Mouse (Mus musculus) stomach, embryonic 16.5 days (tissue): ENCODE data around the gene Ndnf. TPM values are rescaled to one million over a fixed set of nuclear protein-coding genes. Genes with fewer than 3 reads are reported as not detected.

Experiments
- ATAC-seq: fragments of 200-750 bp; cut with Nextera tagmentation; 2 replicates; pipeline ENCODE4 v1.8.0; 2017; ENCODE audit warnings: moderate number of reproducible peaks, moderate TSS enrichment; ENCODE audit not compliant: insufficient read depth, low FRiP score
- H3K27ac ChIP-seq: fragments of 300-500 bp; sonication (generic); 2 replicates; pipeline ENCODE4 v1.5.1; 2014; ENCODE audit warnings: low read length
- H3K27me3 ChIP-seq: fragments of 300-500 bp; sonication (generic); 2 replicates; pipeline ENCODE4 v1.6.1; 2014; ENCODE audit warnings: low read length, control low read depth, mixed read lengths; ENCODE audit not compliant: control insufficient read depth, insufficient read depth
- H3K36me3 ChIP-seq: fragments of 300-500 bp; sonication (generic); 2 replicates; pipeline ENCODE4 v1.6.1; 2014; ENCODE audit warnings: low read length; ENCODE audit not compliant: control insufficient read depth, insufficient read depth
- H3K4me1 ChIP-seq: fragments of 300-500 bp; sonication (generic); 2 replicates; pipeline ENCODE4 v1.6.1; 2014; ENCODE audit warnings: low read length, control low read depth, mixed read lengths; ENCODE audit not compliant: control insufficient read depth, insufficient read depth
- H3K4me2 ChIP-seq: fragments of 300-500 bp; sonication (generic); 2 replicates; pipeline ENCODE4 v1.6.1; 2014; ENCODE audit warnings: low read depth, low read length, mixed read lengths
- H3K4me3 ChIP-seq: fragments of 300-500 bp; sonication (generic); replicated peaks from 2 replicates; pipeline ENCODE4 v1.5.1; 2014; ENCODE audit warnings: mild to moderate bottlenecking, low read length
- H3K9ac ChIP-seq: fragments of 300-500 bp; sonication (generic); 2 replicates; pipeline ENCODE4 v1.6.1; 2014; ENCODE audit warnings: low read length
- H3K9me3 ChIP-seq: fragments of 300-500 bp; sonication (generic); replicated peaks from 2 replicates; pipeline ENCODE4 v1.6.1; 2016; ENCODE audit warnings: low read length, control low read depth; ENCODE audit not compliant: control insufficient read depth
- WGBS: fragments of 180-500 bp; shearing (Covaris S2); extraction: QIAGEN DNeasy Blood & Tissue Kit; methylation state at CpG from one replicate; pipeline ENCODE4 v1.1.7; 2014; 5-methylcytosine and 5-hydroxymethylcytosine counted together
- polyA plus RNA-seq: library from polyadenylated mRNA; unstranded; fragments of >200 nt; fragmentation: Nextera tagmentation; extraction: Ambion mirVana; gene quantifications from 2 replicates; pipeline ENCODE4 v1.2.1, GENCODE M21; 2015

Gene Ndnf
- polyA plus RNA-seq, result 5.5 and 6.0 TPM in 2 replicates

DNA sequence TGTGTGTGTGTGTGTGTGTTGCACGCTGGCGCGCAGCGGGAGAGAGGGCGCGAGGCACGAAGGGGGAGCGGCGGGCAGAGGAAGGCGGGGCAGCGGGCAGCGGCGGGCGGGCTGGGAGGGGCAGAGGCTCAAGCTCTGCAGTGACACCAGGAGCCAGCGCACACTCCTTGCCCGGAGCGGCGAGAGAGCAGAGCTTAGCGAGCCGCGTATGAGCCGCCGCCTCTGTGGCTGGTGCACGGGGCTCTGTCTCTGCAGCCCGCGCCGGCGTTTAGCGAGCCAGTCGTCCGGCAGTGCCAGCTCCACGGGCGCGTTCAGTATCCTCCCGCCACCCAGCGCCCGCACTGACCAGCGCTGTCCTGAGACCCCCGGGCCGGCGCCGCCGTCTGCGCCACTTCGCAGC, at the start of gene Ndnf:
Gene Ndnf, plus strand, starts transcription at position 140 of the 400 bp plus-strand sequence.
- no peaks in the 10 kb centered on the region for H3K9me3 ChIP-seq
- peak; percentile 88 for ATAC-seq
- H3K27me3 ChIP-seq, result no peaks in the 10 kb centered on the region; the same call in 1 of the 2 replicates
- WGBS, result under 1% methylated on average over 26 of the region's 45 CpGs
- H3K36me3 ChIP-seq, result no peaks in the 10 kb centered on the region
- peak within 1 kb of the TSS; percentile 71 for H3K4me3 ChIP-seq
- peaks cover 5% of the 10 kb centered on the region; the same call in 1 of the 2 replicates for H3K4me1 ChIP-seq
- H3K4me2 ChIP-seq, result peak within 1 kb of the TSS; percentile 96
- peak within 1 kb of the TSS; percentile 69 for H3K27ac ChIP-seq
- H3K9ac ChIP-seq, result peak within 1 kb of the TSS; percentile 78

DNA sequence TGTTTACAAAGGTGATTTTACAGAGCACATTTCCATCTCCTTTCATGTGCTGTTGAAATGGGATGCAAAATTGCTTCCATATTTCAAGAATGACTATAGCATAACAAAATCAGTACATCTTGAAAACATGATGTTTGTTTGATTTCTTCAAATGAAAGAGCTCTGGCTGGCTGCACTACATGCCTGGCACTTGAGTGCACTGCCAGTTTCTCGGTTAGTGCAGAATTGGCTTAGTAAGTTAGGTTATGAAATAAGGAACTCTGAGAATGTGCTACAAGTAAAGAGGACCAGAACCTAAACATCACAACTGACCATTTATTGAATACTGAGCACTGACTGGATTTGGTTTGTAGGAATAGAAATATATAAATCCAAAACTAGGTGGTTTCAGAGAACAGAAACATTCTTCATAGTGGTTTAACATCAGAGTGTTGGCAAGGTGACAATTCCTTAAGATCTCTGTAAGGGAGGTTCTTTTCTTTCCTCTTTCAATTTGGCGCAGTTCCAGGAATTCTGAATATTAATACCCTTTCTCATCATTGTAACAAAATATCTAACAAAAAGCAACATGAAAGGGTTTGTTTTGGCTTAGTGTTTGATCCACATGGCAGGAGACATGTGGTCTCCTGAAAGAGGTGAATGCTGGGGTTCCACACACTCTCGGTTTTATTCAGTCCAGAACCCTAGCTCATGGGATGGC, 48.2 kb upstream of the Ndnf start:
- H3K9me3 ChIP-seq, result no peaks in the 10 kb centered on the region
- no peaks in the 10 kb centered on the region for H3K27me3 ChIP-seq
- H3K9ac ChIP-seq, result no peak overlapping the region
- WGBS, result 66% methylated on average over 3 of the region's 3 CpGs
- no peak overlapping the region for H3K27ac ChIP-seq
- no peak overlapping the region for H3K4me2 ChIP-seq
- H3K36me3 ChIP-seq, result no peaks in the 10 kb centered on the region
- H3K4me1 ChIP-seq, result no peaks in the 10 kb centered on the region
- ATAC-seq, result no peak
- H3K4me3 ChIP-seq, result no peak overlapping the region

DNA sequence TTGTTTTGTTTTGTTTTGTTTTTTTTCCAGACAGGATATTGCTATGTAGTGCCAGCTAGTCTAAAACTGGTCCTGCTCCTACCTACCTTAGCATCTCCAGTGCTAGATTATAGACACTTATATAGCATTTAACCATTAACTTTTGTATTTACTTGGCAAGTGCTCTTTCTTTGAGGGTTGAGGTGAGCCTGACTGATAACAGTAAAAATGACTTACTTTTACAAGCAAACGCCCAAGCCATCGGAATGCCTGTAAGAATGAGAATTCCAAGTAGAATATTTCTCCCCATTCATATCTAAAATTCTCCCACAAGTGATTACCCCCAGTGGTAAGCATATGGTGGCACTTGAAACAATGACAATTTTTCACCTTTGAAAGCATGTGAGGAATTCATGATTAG, 40.8 kb upstream of the Ndnf start:
- Histone ChIP-seq H3K9ac (no peak overlapping the region), H3K9me3 (no peaks in the 10 kb centered on the region), H3K36me3 (no peaks in the 10 kb centered on the region), H3K27ac (no peak overlapping the region), H3K4me2 (no peak overlapping the region), H3K4me1 (no peaks in the 10 kb centered on the region), H3K4me3 (no peak overlapping the region), H3K27me3 (no peaks in the 10 kb centered on the region)
- ATAC-seq, result no peak
- WGBS, result 58% methylated on average over 2 of the region's 2 CpGs

DNA sequence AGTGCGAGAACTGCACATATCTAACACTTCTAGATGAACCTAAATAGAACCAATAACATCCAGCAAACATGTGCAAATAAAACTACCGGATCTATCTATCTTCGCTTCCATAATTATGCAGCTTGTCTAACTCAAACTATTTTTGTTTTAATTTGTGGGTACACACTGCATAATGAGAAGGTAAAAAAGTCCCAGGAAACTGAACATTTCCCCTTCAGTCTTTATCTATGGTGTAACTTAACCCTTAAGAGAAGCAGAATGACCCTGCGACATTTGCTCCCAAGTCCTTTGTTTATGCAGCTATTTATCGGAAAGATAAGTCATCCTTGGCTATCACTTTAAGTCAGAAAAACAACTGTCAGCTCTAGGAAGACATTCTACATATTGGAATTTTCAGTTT, 39.2 kb upstream of the Ndnf start:
- H3K9ac ChIP-seq, result no peak overlapping the region
- 57% methylated on average over 5 of the region's 5 CpGs for WGBS

DNA sequence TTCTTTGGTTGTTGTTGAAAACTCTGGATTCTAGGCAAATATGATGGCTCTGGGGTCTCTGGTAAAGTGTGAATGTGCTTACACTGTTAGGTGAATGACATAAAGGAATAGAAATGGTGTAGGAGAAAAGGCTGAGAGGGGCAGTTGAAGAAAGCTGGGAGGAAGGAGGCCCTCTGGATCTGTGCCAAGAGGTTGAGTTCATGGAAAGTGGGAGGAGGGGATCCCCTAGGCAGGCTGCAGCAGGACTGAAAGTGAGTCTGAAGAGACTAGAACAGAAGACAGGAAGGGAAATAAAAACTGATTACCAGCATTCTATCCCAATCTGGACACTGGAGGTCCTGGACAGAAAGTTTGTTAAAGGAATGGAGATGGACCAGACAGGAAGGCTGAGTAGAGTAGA, 29.0 kb upstream of the Ndnf start:
- ATAC-seq, result no peak
- Histone ChIP-seq H3K9me3 (no peaks in the 10 kb centered on the region), H3K27me3 (no peaks in the 10 kb centered on the region), H3K36me3 (no peaks in the 10 kb centered on the region), H3K4me3 (no peak overlapping the region), H3K4me1 (no peaks in the 10 kb centered on the region), H3K9ac (no peak overlapping the region), H3K27ac (no peak overlapping the region), H3K4me2 (no peak overlapping the region)

More for the DNA sequence above, 39.2 kb upstream of the Ndnf start:
- no peak overlapping the region for H3K4me3 ChIP-seq
- no peaks in the 10 kb centered on the region for H3K27me3 ChIP-seq
- H3K27ac ChIP-seq, result no peak overlapping the region
- ATAC-seq, result no peak
- no peak overlapping the region for H3K4me2 ChIP-seq
- no peaks in the 10 kb centered on the region for H3K36me3 ChIP-seq
- H3K4me1 ChIP-seq, result no peaks in the 10 kb centered on the region
- H3K9me3 ChIP-seq, result no peaks in the 10 kb centered on the region

DNA sequence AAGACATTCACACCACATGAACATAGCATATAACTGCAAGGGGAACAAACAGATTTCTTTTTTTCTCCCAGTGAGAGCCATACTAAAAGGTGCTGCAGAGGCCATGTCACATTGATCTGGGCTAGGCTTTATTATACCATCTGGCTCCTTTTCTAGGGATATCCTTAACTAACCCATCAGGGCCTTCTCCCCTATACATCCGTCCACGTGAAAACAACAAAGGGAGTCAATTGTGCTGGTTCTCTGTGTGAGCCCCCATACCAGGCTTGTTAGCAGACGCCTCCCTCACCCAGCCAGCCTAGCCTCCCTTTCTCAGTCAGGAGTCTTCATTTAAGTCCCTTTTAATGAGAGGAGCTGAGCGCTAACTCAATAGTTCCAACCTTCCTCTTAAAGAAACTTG, 27.3 kb upstream of the Ndnf start:
- Histone ChIP-seq H3K36me3 (no peaks in the 10 kb centered on the region), H3K9ac (no peak overlapping the region), H3K4me2 (no peak overlapping the region), H3K4me1 (no peaks in the 10 kb centered on the region), H3K9me3 (no peaks in the 10 kb centered on the region), H3K27me3 (no peaks in the 10 kb centered on the region), H3K4me3 (no peak overlapping the region), H3K27ac (no peak overlapping the region)
- no peak for ATAC-seq
- WGBS, result 73% methylated on average over 4 of the region's 4 CpGs

DNA sequence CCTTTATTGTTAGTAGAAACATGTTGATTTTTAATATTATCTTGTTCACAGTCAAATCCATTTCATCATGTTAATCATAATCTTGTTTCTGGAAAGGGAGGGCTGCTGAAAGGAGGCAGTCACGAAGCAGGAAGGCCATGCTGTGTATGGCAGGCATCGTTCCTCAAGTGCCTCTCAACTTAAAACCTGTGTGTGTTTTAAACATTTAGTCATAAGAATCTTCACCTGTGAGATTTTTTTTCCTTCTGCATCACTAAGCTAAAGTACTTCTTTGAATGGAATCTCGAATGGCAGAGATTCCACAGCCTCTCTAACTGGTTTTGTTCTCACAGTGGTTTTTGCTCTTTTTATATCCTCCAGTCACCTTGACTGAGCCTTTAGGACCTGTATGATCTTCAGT, 25.0 kb upstream of the Ndnf start:
- Histone ChIP-seq H3K4me2 (no peak overlapping the region), H3K9ac (no peak overlapping the region), H3K27ac (no peak overlapping the region), H3K27me3 (no peaks in the 10 kb centered on the region), H3K36me3 (no peaks in the 10 kb centered on the region), H3K4me1 (no peaks in the 10 kb centered on the region), H3K9me3 (no peaks in the 10 kb centered on the region), H3K4me3 (no peak overlapping the region)
- no peak for ATAC-seq
- 69% methylated on average over 3 of the region's 3 CpGs for WGBS

DNA sequence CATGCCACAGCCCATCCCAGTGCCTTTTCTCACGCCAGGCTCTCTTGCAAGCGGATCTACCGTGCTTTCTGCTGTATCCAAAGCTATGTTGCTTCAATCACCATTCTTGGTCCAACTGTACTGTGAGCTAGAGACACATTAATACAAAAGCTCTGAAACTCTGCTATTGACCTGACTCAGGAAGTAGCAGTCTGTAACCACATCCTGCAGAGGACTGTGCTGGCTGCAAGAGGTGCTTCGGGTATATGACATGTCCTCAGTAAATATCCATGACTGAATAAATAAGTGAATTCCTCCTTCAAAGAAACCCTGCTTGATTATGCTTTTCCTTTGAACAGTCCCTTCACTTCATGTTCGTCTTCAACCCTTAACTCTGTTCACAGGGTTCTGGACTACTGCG, 23.7 kb upstream of the Ndnf start:
- Histone ChIP-seq H3K4me2 (no peak overlapping the region), H3K9me3 (no peaks in the 10 kb centered on the region), H3K27ac (no peak overlapping the region), H3K9ac (no peak overlapping the region), H3K4me3 (no peak overlapping the region), H3K4me1 (no peaks in the 10 kb centered on the region), H3K27me3 (no peaks in the 10 kb centered on the region), H3K36me3 (no peaks in the 10 kb centered on the region)
- no peak for ATAC-seq
- 85% methylated on average over 6 of the region's 6 CpGs for WGBS

DNA sequence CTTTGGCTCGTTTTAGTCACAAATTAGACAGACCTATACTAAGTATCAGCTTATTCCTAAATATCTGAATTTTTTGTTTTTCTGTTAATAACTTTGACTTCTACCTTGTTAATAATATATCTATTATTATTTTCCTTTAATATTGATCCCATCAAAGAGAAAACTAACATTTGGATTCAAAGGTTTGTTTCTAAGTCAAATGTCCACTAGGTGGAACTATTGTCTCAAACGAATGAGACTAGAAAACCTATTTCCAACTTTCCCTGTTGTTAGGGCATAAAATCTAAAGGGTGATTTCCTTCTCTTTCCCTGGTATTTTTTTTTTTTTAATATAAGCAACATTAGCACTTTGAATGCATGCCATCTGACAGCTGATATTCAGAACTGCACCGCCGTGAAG, 20.0 kb upstream of the Ndnf start:
- H3K27me3 ChIP-seq, result no peaks in the 10 kb centered on the region
- no peak overlapping the region for H3K4me3 ChIP-seq
- no peak for ATAC-seq
- H3K27ac ChIP-seq, result no peak overlapping the region
- H3K36me3 ChIP-seq, result no peaks in the 10 kb centered on the region
- 31% methylated on average over 4 of the region's 4 CpGs for WGBS
- H3K9ac ChIP-seq, result no peak overlapping the region
- H3K4me1 ChIP-seq, result no peaks in the 10 kb centered on the region
- H3K9me3 ChIP-seq, result no peaks in the 10 kb centered on the region
- no peak overlapping the region for H3K4me2 ChIP-seq
